Mouse (Mus musculus): Measurements from ENCODE around the gene Gjc3.

GRCm38 (mm10) chr5:137936486-137936885 is 26.4 kb downstream of the Gjc3 start:
- TF ChIP-seq CTCF (IDR thresholded peaks at IDR 0.05; ENCODE audit: extremely low read depth, insufficient read depth, insufficient read length, insufficient replicate concordance) (no peak), POLR2A (IDR thresholded peaks at IDR 0.05; ENCODE audit: low read depth, low read length) (no peak)
